Mouse (Mus musculus): ENCODE results near the gene Fcgr1. TPM values are rescaled to one million over a fixed set of nuclear protein-coding genes. Genes with fewer than 3 reads are reported as not detected.

Gene Fcgr1
- polyA plus RNA-seq, 1 experiment from 2014 or later = 0.60 TPM

GRCm38 (mm10) chr3:96237335-96237903 lies 56.4 kb downstream of the Fcgr1 start:
- DNase-seq (ENCODE audit: low spot score) = peak; percentile 49
- Histone ChIP-seq H3K4me1 (peaks cover 22% of the 10 kb centered on the region), H3K27me3 (ENCODE audit: low read depth, poor library complexity, severe bottlenecking) (no peaks in the 10 kb centered on the region), H3K36me3 (no peaks in the 10 kb centered on the region), H3K9me3 (replicated peaks) (no peaks in the 10 kb centered on the region), H3K4me3 (peak overlapping the region; percentile 57), H3K27ac (peak overlapping the region; percentile 90)
- WGBS = 31% methylated on average over 7 of the region's 7 CpGs

DNA sequence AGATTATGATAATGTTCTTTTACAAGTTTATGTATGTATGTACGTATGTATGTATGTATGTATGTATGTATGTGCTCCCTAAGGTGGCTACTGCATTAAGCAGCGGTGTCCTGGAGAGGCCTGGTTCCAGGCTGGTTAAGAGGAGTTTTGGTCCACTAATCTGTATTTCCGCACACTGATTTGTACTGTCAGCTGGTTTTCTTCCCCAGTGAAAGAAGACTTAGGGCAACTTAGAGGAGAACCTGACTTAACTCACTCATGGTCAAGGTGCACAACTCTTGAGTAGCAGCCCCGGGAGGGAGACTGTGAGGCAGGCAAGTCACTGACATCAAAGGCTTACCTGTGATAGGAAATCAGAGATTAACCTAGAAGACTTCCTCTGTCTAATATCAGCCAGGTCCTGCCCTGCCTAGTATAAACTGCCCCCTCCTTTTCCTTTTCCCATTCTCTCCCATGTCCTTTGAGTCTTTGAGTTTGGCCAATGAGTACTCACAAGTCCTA lies 56.9 kb downstream of the Fcgr1 start:
- Histone ChIP-seq H3K9me3 (replicated peaks) (no peaks in the 10 kb centered on the region), H3K4me3 (peak overlapping the region; percentile 57), H3K4me1 (peaks cover 19% of the 10 kb centered on the region), H3K27me3 (ENCODE audit: low read depth, poor library complexity, severe bottlenecking) (no peaks in the 10 kb centered on the region), H3K36me3 (no peaks in the 10 kb centered on the region), H3K27ac (peak overlapping the region; percentile 90)
- WGBS = 87% methylated on average over 4 of the region's 4 CpGs
- peak; percentile 40 for DNase-seq (ENCODE audit: low spot score)

DNA sequence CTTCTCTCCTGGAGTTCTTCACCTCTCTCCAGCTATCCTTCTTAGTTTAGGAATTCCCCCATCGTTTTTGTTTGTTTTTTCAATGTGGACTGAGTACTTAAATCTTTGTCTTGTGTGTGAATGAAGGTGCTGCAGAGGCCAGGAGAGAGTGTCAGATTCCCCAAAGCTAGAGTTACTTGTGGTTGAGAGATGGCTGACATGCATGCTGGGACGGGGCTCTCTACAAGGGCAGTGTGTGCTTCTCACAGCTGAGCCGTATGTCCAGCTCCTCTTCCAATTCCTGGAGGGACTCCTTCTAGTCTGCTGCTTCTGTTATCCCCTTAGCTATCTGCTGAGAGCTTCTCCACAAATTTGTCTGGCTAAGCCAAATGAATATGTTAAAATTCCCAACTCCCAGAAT lies 57.9 kb downstream of the Fcgr1 start:
- Histone ChIP-seq H3K36me3 (no peaks in the 10 kb centered on the region), H3K27me3 (ENCODE audit: low read depth, poor library complexity, severe bottlenecking) (no peaks in the 10 kb centered on the region), H3K4me3 (no peak overlapping the region; the same call in 1 of the 2 replicates), H3K9me3 (replicated peaks) (no peaks in the 10 kb centered on the region), H3K27ac (no peak overlapping the region), H3K4me1 (peaks cover 15% of the 10 kb centered on the region)
- 67% methylated on average over 3 of the region's 3 CpGs for WGBS
- DNase-seq (ENCODE audit: low spot score) = no peak

DNA sequence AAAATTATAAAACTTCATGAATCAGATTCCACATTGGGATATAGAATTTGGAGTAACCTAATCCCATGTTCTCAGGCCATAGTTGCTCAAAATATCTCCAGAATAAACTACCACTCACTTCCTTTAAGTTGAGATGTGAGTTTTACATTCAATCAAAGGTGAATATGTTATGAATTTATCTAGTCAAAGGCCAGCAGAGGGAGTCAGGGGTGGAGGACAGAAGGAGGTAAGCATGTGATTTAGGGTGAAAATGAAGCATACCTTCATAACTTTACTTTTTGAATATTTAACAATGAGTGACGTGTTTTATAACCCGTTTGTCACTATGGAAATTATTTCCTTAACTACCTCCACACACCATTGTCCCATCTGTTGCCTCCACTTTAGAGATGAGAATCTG lies 58.9 kb downstream of the Fcgr1 start:
- H3K9me3 ChIP-seq (replicated peaks) = no peaks in the 10 kb centered on the region
- no peak overlapping the region for H3K4me3 ChIP-seq
- no peaks in the 10 kb centered on the region for H3K27me3 ChIP-seq (ENCODE audit: low read depth, poor library complexity, severe bottlenecking)
- H3K36me3 ChIP-seq = no peaks in the 10 kb centered on the region
- WGBS = 87% methylated on average over 2 of the region's 2 CpGs
- no peak overlapping the region for H3K27ac ChIP-seq
- peaks cover 12% of the 10 kb centered on the region for H3K4me1 ChIP-seq
- no peak for DNase-seq (ENCODE audit: low spot score)

Small RNA genes lying within 50 kb of the gene (microRNA-seq; reads per million reads assigned to microRNA genes)
- gene Gm47311 (not detected), gene Gm47313 (not detected)

Other genes starting within 250 kb of the Fcgr1 start
- 22.4 and 23.6 TPM in 2 replicates for gene Vps45, start 235.5 kb downstream of the Fcgr1 start, polyA plus RNA-seq (2016; fragmentation: Nextera tagmentation; extraction: Ambion mirVana)
- 18.6 and 19.2 TPM in 2 replicates for gene Otud7b, start 189.4 kb downstream of the Fcgr1 start, polyA plus RNA-seq (2016; fragmentation: Nextera tagmentation; extraction: Ambion mirVana)
- 10.8 and 18.2 TPM in 2 replicates for gene Mtmr11, start 132.0 kb downstream of the Fcgr1 start, polyA plus RNA-seq (2016; fragmentation: Nextera tagmentation; extraction: Ambion mirVana)
- gene Sf3b4, start 121.6 kb downstream of the Fcgr1 start, polyA plus RNA-seq (2016; fragmentation: Nextera tagmentation; extraction: Ambion mirVana) = 290 and 304 TPM in 2 replicates
- gene Sv2a, start 112.8 kb downstream of the Fcgr1 start, polyA plus RNA-seq (2016; fragmentation: Nextera tagmentation; extraction: Ambion mirVana) = 3.6 and 3.9 TPM in 2 replicates
- 74.2 and 76.5 TPM in 2 replicates for gene Bola1, start 74.3 kb downstream of the Fcgr1 start, polyA plus RNA-seq (2016; fragmentation: Nextera tagmentation; extraction: Ambion mirVana)
- gene Hist2h2ab, start 74.1 kb downstream of the Fcgr1 start, polyA plus RNA-seq (2016; fragmentation: Nextera tagmentation; extraction: Ambion mirVana) = 0.63 and 1.2 TPM in 2 replicates
- gene Hist2h2ac, start 73.1 kb downstream of the Fcgr1 start, polyA plus RNA-seq (2016; fragmentation: Nextera tagmentation; extraction: Ambion mirVana) = 11.7 and 16.3 TPM in 2 replicates
- 3.4 and 5.8 TPM in 2 replicates for gene Hist2h2be, start 72.8 kb downstream of the Fcgr1 start, polyA plus RNA-seq (2016; fragmentation: Nextera tagmentation; extraction: Ambion mirVana)
- 6.5 and 7.3 TPM in 2 replicates for gene Hist2h3c2, start 54.8 kb downstream of the Fcgr1 start, polyA plus RNA-seq (2016; fragmentation: Nextera tagmentation; extraction: Ambion mirVana)
- 18.9 and 27.3 TPM in 2 replicates for gene Hist2h2aa2, start 53.7 kb downstream of the Fcgr1 start, polyA plus RNA-seq (2016; fragmentation: Nextera tagmentation; extraction: Ambion mirVana)
- 12.7 and 15.9 TPM in 2 replicates for gene Hist2h2aa1, start 48.5 kb downstream of the Fcgr1 start, polyA plus RNA-seq (2016; fragmentation: Nextera tagmentation; extraction: Ambion mirVana)
- 0.41 TPM in 1 of 2 replicates, not detected in the other for gene Hist2h3c1, start 47.3 kb downstream of the Fcgr1 start, polyA plus RNA-seq (2016; fragmentation: Nextera tagmentation; extraction: Ambion mirVana)
- 7.7 and 9.4 TPM in 2 replicates for gene Hist2h4, start 30.7 kb downstream of the Fcgr1 start, polyA plus RNA-seq (2016; fragmentation: Nextera tagmentation; extraction: Ambion mirVana)
- gene Hist2h3b, start 25.3 kb downstream of the Fcgr1 start, polyA plus RNA-seq (2016; fragmentation: Nextera tagmentation; extraction: Ambion mirVana) = 48.3 and 54.0 TPM in 2 replicates
- 8.2 and 10.7 TPM in 2 replicates for gene Hist2h2bb, start 24.2 kb downstream of the Fcgr1 start, polyA plus RNA-seq (2016; fragmentation: Nextera tagmentation; extraction: Ambion mirVana)
- gene BC107364, start 158.3 kb upstream of the Fcgr1 start, polyA plus RNA-seq (2016; fragmentation: Nextera tagmentation; extraction: Ambion mirVana) = 0.14 TPM in 1 of 2 replicates, not detected in the other
- 0.58 and 0.84 TPM in 2 replicates for gene Hfe2, start 231.2 kb upstream of the Fcgr1 start, polyA plus RNA-seq (2016; fragmentation: Nextera tagmentation; extraction: Ambion mirVana)